ENCODE assay signal across 27 mouse cellular contexts in genomic region chr1:187088660-187089395, GRCm38 (mm10).
"Had no signal": no experiment of that assay in that cellular context is flagged by ENCODE, and none has a peak within 500 bp of the region (broad histone marks: within the 10 kb centered on the region; RNA-seq: fewer than 3 reads in every experiment).

No protein-coding gene starts in this region.

- H3K27ac ChIP-seq: heart, adult 2 months; heart, embryonic 13.5 days; heart, embryonic 15.5 days; hindbrain, embryonic 13.5 days; hindbrain, embryonic 15.5 days; hindbrain, postnatal 0 days; kidney, embryonic 15.5 days; kidney, postnatal 0 days; limb, embryonic 12.5 days; liver, embryonic 13.5 days had no signal

- H3K27me3 ChIP-seq: heart, embryonic 13.5 days; heart, embryonic 15.5 days; hindbrain, embryonic 15.5 days; kidney, embryonic 15.5 days; limb, embryonic 12.5 days; liver, embryonic 13.5 days had no signal

- H3K4me3 ChIP-seq: heart, adult 2 months; heart, embryonic 13.5 days; heart, embryonic 15.5 days; hindbrain, embryonic 13.5 days; hindbrain, embryonic 15.5 days; kidney, embryonic 15.5 days; limb, embryonic 12.5 days; liver, embryonic 13.5 days had no signal

- H3K9me3 ChIP-seq: heart, embryonic 13.5 days; heart, embryonic 15.5 days; hindbrain, embryonic 13.5 days; hindbrain, embryonic 15.5 days; kidney, embryonic 15.5 days; limb, embryonic 12.5 days; liver, embryonic 13.5 days had no signal

- H3K4me1 ChIP-seq: heart, embryonic 13.5 days; heart, embryonic 15.5 days; hindbrain, embryonic 15.5 days; kidney, embryonic 15.5 days; limb, embryonic 12.5 days; liver, embryonic 13.5 days had no signal

- H3K36me3 ChIP-seq: heart, embryonic 13.5 days; heart, embryonic 15.5 days; hindbrain, embryonic 13.5 days; hindbrain, embryonic 15.5 days; kidney, embryonic 15.5 days; limb, embryonic 12.5 days; liver, embryonic 13.5 days had no signal

- H3K9ac ChIP-seq: forebrain, postnatal 0 days; heart, embryonic 13.5 days; heart, embryonic 15.5 days; hindbrain, embryonic 13.5 days; hindbrain, embryonic 15.5 days; kidney, embryonic 15.5 days; limb, embryonic 12.5 days; liver, embryonic 13.5 days had no signal

- ATAC-seq: forebrain, postnatal 0 days; hindbrain, postnatal 0 days had no signal

- DNase-seq: forebrain, postnatal 0 days; gastrocnemius, postnatal 14 days; gastrocnemius, postnatal 36 days; heart, adult 11 months; heart, adult 2 months; heart, postnatal 14 days; heart, postnatal 36 days; kidney, adult 11 months; kidney, adult 2 months; kidney, adult 9 months; kidney, postnatal 14 days; kidney, postnatal 36 days; layer of hippocampus, adult 9-11 months; layer of hippocampus, postnatal 36 days; left cerebral cortex, postnatal 4 days; liver; liver, embryonic 13.5 days had no signal

- H3K4me2 ChIP-seq: heart, embryonic 11.5 days; heart, embryonic 13.5 days; heart, embryonic 15.5 days; hindbrain, embryonic 13.5 days; hindbrain, embryonic 15.5 days; kidney, embryonic 15.5 days; limb, embryonic 12.5 days; liver, embryonic 11.5 days; liver, embryonic 13.5 days had no signal
